Mouse (Mus musculus) heart, embryonic 14.5 days (tissue): Measurements from ENCODE around the gene Ccr1. TPM values are rescaled to one million over a fixed set of nuclear protein-coding genes. Genes with fewer than 3 reads are reported as not detected.

Experiments used
- ATAC-seq: fragments of 200-750 bp; cut with Nextera tagmentation; 2 replicates; pipeline ENCODE4 v1.8.0; 2017; ENCODE audit warnings: low read depth, moderate TSS enrichment; ENCODE audit not compliant: insufficient number of reproducible peaks, insufficient read depth, low FRiP score
- H3K27ac ChIP-seq, 2 experiments: fragments of 200-500 bp in 1 of 2; fragments of 300-500 bp in 1 of 2; sonication (generic) in 1 of 2; replicated peaks in 1 of 2; 2 replicates each; pipeline ENCODE4 v1.5.1; 2012 to 2014; ENCODE audit warnings: low read depth in 2 of 2, low read length in 2 of 2, control low read depth in 1 of 2, mild to moderate bottlenecking in 1 of 2, mixed read lengths in 1 of 2; ENCODE audit not compliant: control insufficient read depth in 1 of 2, insufficient read depth in 1 of 2
- H3K27me3 ChIP-seq: fragments of 300-500 bp; sonication (generic); 2 replicates; pipeline ENCODE4 v1.6.1; 2014; ENCODE audit warnings: mild to moderate bottlenecking, low read length, control low read depth; ENCODE audit not compliant: control insufficient read depth, insufficient read depth
- H3K36me3 ChIP-seq: fragments of 300-500 bp; sonication (generic); 2 replicates; pipeline ENCODE4 v1.6.1; 2014; ENCODE audit warnings: mild to moderate bottlenecking, control low read depth, low read length, mixed read lengths; ENCODE audit not compliant: control insufficient read depth, insufficient read depth
- H3K4me1 ChIP-seq, 2 experiments: fragments of 200-500 bp in 1 of 2; fragments of 300-500 bp in 1 of 2; sonication (generic) in 1 of 2; 2 replicates each; pipeline ENCODE4 v1.6.1; 2012 to 2014; ENCODE audit warnings: low read length in 2 of 2, control low read depth in 1 of 2, mixed read lengths in 1 of 2; ENCODE audit not compliant: control insufficient read depth in 2 of 2, insufficient read depth in 2 of 2
- H3K4me2 ChIP-seq: fragments of 300-500 bp; sonication (generic); 2 replicates; pipeline ENCODE4 v1.6.1; 2014; ENCODE audit warnings: mild to moderate bottlenecking, low read length
- H3K4me3 ChIP-seq, 2 experiments: fragments of 200-500 bp in 1 of 2; fragments of 300-500 bp in 1 of 2; sonication (generic) in 1 of 2; 2 replicates each; pipeline ENCODE4 v1.5.1; 2012 to 2014; ENCODE audit warnings: low read length in 2 of 2, mild to moderate bottlenecking in 2 of 2, control low read depth in 1 of 2, low read depth in 1 of 2, moderate library complexity in 1 of 2; ENCODE audit not compliant: control insufficient read depth in 1 of 2, insufficient read depth in 1 of 2
- H3K9ac ChIP-seq: fragments of 300-500 bp; sonication (generic); 2 replicates; pipeline ENCODE4 v1.6.1; 2014; ENCODE audit warnings: mild to moderate bottlenecking, low read length
- H3K9me3 ChIP-seq: fragments of 300-500 bp; sonication (generic); 2 replicates; pipeline ENCODE4 v1.6.1; 2016; ENCODE audit warnings: low read length, control low read depth; ENCODE audit not compliant: control insufficient read depth
- WGBS: fragments of 180-500 bp; shearing (Covaris S2); extraction: QIAGEN DNeasy Blood & Tissue Kit; methylation state at CpG from one replicate; pipeline ENCODE4 v1.1.7; 2014; 5-methylcytosine and 5-hydroxymethylcytosine counted together
- polyA plus RNA-seq: library from polyadenylated mRNA; unstranded; fragments of >200 nt; fragmentation: Nextera tagmentation; extraction: Ambion mirVana; gene quantifications from 2 replicates; pipeline ENCODE4 v1.2.1, GENCODE M21; 2014

Gene Ccr1
- polyA plus RNA-seq, 1 experiment from 2014 or later = 1.9 TPM

DNA sequence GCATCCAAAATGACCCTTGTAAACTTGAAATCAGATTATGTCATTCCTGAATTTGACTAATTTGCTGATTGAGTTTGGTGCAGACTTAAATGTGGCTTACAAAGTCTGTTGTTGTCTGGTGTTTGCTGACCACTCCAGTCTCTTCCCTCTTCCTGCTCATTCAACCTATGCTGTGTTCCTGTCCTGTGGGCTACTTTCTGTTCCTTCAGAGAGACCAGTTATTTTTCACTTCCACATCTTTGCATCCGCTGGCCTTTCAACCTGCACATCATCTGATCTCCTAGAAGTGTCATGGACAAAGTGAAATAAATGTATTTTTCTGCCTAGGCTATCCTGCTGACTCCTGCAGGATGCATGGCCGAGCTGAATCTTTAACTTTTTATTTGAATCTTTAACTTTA lies 14.9 kb downstream of the Ccr1 start:
- WGBS = 65% methylated on average over 2 of the region's 2 CpGs
- no peak overlapping the region for H3K4me3 ChIP-seq
- ATAC-seq = no peak
- H3K4me2 ChIP-seq = no peak overlapping the region
- no peaks in the 10 kb centered on the region for H3K36me3 ChIP-seq
- H3K9ac ChIP-seq = no peak overlapping the region
- no peak overlapping the region for H3K27ac ChIP-seq
- no peaks in the 10 kb centered on the region for H3K27me3 ChIP-seq
- H3K9me3 ChIP-seq = no peaks in the 10 kb centered on the region
- no peaks in the 10 kb centered on the region for H3K4me1 ChIP-seq

- WGBS = 81% methylated on average over 1 of the region's 1 CpGs
Observed at GRCm38 (mm10) chr9:123951176-123951575, 17.3 kb downstream of the Ccr1 start.

DNA sequence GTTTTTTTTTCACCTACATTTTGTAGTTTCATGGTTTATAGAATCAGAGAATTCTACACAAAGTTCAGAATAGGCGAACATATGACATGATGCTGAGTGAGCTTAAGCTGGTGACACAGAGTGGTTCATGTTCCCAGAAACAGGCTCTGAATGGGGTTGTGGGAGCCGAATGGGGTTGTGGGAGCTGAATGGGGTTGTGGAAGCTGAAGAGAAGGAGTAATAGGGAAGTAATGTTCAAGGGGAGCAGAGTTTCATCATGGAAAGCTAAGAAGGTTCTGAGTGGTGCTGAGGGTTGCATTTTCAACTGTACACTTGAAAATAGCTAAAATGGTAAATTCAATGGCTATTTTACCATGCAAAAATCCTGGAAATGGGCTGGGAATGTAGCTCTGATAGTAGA lies 19.1 kb downstream of the Ccr1 start:
- no peak for ATAC-seq
- 69% methylated on average over 2 of the region's 2 CpGs for WGBS
- Histone ChIP-seq H3K9ac (no peak overlapping the region), H3K4me2 (no peak overlapping the region), H3K4me1 (no peaks in the 10 kb centered on the region), H3K27me3 (no peaks in the 10 kb centered on the region), H3K9me3 (no peaks in the 10 kb centered on the region), H3K27ac (no peak overlapping the region), H3K4me3 (no peak overlapping the region), H3K36me3 (no peaks in the 10 kb centered on the region)

More at GRCm38 (mm10) chr9:123951176-123951575, 17.3 kb downstream of the Ccr1 start:
- H3K27ac ChIP-seq = no peak overlapping the region
- ATAC-seq = no peak
- no peaks in the 10 kb centered on the region for H3K27me3 ChIP-seq
- H3K4me1 ChIP-seq = no peaks in the 10 kb centered on the region
- no peak overlapping the region for H3K4me2 ChIP-seq
- H3K4me3 ChIP-seq = no peak overlapping the region
- no peak overlapping the region for H3K9ac ChIP-seq
- no peaks in the 10 kb centered on the region for H3K36me3 ChIP-seq
- H3K9me3 ChIP-seq = no peaks in the 10 kb centered on the region

GRCm38 (mm10) chr9:123947815-123948214 lies 20.7 kb downstream of the Ccr1 start:
- no peak overlapping the region for H3K4me3 ChIP-seq
- 58% methylated on average over 1 of the region's 1 CpGs for WGBS
- H3K9me3 ChIP-seq = no peaks in the 10 kb centered on the region
- H3K36me3 ChIP-seq = no peaks in the 10 kb centered on the region
- no peak overlapping the region for H3K4me2 ChIP-seq
- no peak overlapping the region for H3K27ac ChIP-seq
- ATAC-seq = no peak
- no peak overlapping the region for H3K9ac ChIP-seq
- no peaks in the 10 kb centered on the region for H3K27me3 ChIP-seq
- H3K4me1 ChIP-seq = no peaks in the 10 kb centered on the region

DNA sequence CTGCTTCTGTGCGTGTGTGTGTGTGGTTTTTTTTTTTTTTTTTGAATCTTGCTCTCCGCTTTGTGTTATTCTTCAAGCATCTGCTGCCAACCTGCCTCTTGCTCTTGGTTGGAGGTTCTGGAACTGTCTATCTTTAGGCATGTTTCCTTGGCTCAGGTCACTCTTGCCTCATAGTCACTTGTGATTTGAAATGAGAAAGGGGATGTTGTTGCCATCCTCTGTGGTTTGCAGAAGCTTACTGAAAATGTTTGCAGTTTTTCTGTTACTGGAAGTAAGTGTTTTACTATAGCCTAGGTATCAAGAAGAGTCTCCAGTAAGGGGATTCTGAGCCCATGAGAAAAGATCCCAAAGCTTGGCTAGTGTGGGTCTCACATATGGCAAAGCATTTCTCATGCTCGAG lies 26.5 kb downstream of the Ccr1 start:
- Histone ChIP-seq H3K4me3 (no peak overlapping the region), H3K4me2 (no peak overlapping the region), H3K4me1 (no peaks in the 10 kb centered on the region; a peak in 1 of 4 replicates), H3K9ac (no peak overlapping the region), H3K27me3 (no peaks in the 10 kb centered on the region), H3K36me3 (no peaks in the 10 kb centered on the region), H3K9me3 (no peaks in the 10 kb centered on the region), H3K27ac (no peak overlapping the region)
- ATAC-seq = no peak
- 80% methylated on average over 3 of the region's 3 CpGs for WGBS

DNA sequence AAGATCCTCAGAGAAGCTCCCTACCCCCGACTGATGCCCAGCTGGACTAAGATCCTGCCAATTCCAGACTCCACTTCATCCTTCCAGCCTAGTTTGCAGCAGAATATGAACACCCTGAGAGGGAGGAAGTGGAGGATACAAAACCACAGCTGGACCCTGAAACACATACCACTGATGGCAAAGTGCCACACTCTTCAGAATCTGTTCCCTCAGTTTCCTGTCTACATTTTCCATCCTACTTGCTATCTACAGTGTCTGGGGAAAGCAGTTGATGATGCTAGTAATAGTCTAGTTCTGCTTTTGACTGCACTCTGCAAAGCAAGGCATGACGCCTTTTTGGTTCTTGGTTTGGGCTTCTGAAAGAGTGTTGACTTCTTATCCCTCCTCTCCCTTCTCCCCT lies 27.2 kb downstream of the Ccr1 start:
- no peaks in the 10 kb centered on the region for H3K27me3 ChIP-seq
- H3K9ac ChIP-seq = no peak overlapping the region
- H3K4me1 ChIP-seq = no peaks in the 10 kb centered on the region; a peak in 1 of 4 replicates
- no peak overlapping the region for H3K4me2 ChIP-seq
- no peaks in the 10 kb centered on the region for H3K9me3 ChIP-seq
- no peak; the same call in 1 of the 2 replicates for ATAC-seq
- no peaks in the 10 kb centered on the region for H3K36me3 ChIP-seq
- peak overlapping the region in 1 of 2 experiments; percentile 33; a peak in 2 of 4 replicates for H3K27ac ChIP-seq
- H3K4me3 ChIP-seq = no peak overlapping the region
- 46% methylated on average over 2 of the region's 2 CpGs for WGBS

GRCm38 (mm10) chr9:123940628-123941027 lies 27.9 kb downstream of the Ccr1 start:
- H3K27me3 ChIP-seq = no peaks in the 10 kb centered on the region
- no peaks in the 10 kb centered on the region; a peak in 1 of 4 replicates for H3K4me1 ChIP-seq
- peak overlapping the region in 1 of 2 experiments; percentile 33; a peak in 1 of 4 replicates for H3K27ac ChIP-seq
- H3K4me2 ChIP-seq = no peak overlapping the region
- H3K36me3 ChIP-seq = no peaks in the 10 kb centered on the region
- H3K9me3 ChIP-seq = no peaks in the 10 kb centered on the region
- no peak for ATAC-seq
- no peak overlapping the region for H3K4me3 ChIP-seq
- H3K9ac ChIP-seq = no peak overlapping the region

DNA sequence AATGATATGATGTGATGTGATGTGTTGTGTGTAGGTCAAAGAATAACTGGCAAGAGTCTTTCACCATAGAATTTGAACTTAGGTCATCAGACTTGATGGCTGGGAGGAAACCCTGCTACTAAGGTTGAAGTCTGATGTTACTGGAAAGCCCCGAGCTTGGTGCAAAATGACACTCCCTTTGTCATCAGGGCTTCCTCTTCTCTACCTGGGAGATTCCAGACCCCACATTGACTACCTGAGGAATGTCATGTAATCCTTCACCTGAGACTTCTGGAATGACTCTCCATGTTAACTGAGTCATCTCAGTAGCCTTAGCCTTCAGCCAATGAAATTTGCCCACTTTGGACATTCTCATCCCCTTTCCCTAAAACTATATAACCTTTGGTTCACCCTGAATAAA lies 28.3 kb downstream of the Ccr1 start:
- Histone ChIP-seq H3K9me3 (no peaks in the 10 kb centered on the region), H3K27me3 (no peaks in the 10 kb centered on the region), H3K4me2 (no peak overlapping the region), H3K27ac (no peak overlapping the region), H3K9ac (no peak overlapping the region), H3K36me3 (no peaks in the 10 kb centered on the region), H3K4me1 (no peaks in the 10 kb centered on the region; a peak in 1 of 4 replicates), H3K4me3 (no peak overlapping the region)
- no peak for ATAC-seq
- WGBS = 41% methylated on average over 1 of the region's 1 CpGs
